Mouse (Mus musculus): ENCODE results near the gene Duxbl3.
"Not testable (repeated sequence)": the region's sequence is repeated elsewhere in the genome, so short reads cannot be mapped to it uniquely, and the experiment has no call there.

Duxbl3 gene

DNA sequence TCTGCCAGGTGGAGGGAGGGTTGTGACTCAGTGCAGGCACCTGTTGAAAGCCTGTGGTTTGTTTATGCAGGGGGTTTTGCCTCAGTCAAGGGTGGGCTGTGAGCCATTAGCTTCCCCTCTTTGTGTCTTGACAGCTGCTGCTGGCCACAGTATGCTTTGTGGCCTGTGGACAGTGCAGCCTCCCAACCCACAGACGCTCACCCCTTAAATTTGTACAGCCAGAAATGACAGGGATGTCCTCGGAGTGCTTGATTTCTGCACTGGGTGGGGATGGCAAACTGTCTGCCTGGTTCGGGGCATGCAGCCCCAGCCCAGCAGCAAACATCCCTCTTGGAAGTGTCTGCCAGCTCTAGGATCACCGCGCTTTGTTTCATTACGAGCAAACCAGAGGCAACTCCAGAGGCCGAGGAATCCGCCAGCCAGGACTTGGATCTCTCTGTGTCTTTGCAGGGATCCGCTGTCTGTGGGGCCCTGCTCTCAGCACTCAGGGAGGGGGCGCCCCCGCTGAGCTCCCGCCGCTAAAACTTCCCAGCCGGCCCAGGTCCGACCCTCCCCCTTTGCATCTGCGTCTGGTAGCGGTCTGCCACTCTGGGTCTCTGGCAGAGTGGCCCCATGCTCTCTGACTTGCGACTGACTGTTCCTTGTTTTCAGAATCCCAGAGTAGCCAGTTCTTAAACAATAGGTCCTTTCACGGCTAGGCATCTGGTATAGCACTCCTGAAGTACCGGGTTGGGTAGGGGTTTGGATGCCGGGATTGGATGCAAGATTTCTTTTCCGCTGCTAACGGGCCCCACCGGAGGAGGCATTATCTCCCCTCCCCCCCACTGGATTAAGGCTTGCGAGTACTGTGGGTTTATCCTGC, at the start of gene Duxbl3:
Duxbl3 (plus strand) TSS at position 207 of the 862 bp plus-strand sequence.
- not testable (repeated sequence) for DNase-seq (ENCODE audit: low read depth, low spot score)

DNA sequence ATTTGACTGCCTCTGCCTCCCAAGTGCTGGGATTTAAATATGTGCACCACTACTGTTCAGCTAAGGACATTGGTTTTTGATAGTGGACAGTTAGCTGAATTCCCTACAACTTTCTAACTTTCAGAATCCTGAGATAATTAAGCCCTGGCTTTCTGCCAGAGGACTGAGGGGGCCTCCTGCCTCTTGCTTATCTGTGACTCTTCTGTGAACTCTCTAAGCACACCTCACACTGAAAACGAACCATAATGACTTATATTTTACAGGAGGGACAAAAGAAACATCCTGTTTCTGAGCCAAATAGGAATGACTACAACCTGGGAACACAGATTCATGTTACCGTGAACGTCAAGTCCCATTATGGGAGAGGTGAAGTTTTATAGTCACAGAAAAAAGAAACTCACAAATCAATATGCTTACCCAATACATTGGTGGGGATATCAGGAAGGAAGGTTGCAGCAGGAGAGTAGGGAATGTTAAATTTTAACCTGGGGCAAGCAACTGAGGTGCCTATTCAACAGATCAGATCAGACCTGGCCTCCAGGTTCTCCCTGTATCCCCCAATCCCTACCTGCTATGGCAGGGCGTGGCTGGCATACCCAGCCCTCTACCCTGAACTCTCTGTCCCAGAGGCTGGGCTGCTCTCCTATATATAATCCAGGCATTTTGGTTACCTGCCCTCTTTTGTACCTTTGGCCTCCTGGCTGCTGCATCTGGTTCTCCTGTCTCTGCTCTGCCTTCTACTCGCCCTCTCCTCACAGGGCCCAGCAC, 41.3 kb upstream of the Duxbl3 start:
- DNase-seq (ENCODE audit: low read depth, low spot score), result not testable (repeated sequence)

DNA sequence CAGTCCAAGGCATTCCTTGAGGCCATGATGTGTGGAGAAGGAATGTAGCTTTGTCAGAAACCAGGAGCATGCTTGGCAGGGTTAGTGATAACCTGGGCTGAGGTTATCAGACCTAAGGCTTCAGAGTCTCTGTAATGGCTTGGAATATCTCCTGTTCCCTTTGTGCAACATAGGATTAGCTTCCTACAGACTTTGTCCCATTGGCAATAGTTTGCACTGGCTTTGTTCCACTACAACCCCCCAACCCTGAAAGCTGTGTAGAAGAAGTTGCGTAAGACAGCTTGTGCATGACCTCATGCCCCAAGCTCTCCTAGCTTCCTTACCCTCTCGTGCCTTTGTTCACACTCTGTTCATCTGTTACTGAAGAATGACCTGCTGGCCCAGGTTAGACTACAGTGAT, 20.6 kb upstream of the Duxbl3 start:
- DNase-seq (ENCODE audit: low read depth, low spot score), result not testable (repeated sequence)

DNA sequence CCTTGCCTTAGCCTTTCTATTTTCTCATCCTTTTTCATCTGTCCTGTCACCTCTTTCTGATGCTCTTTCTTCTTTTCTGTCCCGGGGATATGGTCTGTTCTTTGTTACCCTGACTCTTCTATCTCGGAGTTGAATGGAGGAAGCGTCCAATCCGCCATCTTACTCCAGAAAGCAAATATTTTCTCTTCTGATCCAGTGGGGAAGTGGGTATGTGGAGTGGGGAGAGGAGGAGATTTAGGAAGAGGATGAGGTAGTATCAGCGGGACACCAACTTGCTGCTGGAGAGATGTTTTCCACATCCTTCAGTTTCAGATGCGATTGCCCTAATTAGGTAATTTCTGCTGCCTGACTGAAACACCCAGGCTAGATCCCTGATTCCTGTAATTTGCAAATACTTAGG, 967 bp downstream of the Duxbl3 start:
- not testable (repeated sequence) for DNase-seq (ENCODE audit: low read depth, low spot score)

DNA sequence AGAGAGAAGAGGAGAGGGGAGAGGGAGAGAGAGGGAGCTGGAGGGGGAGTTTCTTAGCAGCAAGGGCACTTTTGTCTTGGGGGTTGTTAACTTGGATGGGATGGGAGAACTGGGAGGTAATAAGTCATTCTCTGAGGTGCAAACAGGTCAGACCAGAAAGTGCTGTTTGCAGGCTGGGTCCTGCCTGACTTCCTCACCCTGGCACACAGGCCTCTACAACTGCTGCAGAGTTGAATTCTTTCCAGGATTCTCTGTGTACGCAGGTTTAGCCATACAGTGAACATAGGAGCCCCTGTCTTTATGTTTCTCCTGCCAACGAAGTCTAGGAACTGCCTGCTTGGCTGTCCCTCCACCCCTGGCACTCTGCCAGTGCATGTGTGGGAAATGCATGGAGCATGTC, 29.0 kb downstream of the Duxbl3 start:
- not testable (repeated sequence) for DNase-seq (ENCODE audit: low read depth, low spot score)

DNA sequence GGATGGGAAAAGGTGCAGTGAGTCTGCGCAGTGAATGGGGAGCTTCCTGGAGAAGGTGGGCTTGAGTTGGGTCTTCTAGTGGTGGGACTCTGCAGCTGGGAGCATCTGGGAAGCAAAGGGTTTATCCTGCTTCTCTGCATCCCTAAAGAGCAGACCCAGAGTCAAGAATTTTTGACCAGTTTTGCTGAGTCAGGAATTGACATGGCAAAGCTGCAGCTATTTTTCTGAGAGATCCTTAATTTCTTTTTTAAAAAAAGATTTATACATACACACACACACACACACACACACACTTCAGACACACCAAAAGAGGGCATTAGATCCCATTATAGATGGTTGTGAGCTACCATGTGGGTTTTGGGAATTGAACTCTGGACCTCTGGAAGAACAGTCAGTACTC, 36.1 kb downstream of the Duxbl3 start:
- DNase-seq (ENCODE audit: low read depth, low spot score), result no peak

DNA sequence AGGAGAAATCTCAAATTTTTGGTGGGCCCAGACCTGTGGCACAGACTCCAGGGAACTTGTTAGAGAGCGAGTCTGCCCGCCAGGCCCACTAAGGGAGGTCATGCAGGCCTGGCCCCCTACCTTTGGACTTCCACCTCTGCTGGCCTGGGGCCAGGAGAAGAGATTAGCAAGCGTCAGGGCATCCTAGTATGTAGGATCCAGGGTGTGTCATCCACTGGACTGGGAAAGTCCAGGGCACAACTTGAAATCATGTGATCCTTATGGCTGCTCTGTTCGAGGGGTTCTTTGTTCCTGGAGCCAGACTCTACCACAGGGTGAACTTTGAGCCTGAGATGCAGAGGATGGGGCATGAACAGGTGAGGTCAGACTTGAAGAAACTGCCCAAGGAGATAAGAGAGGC, 39.3 kb downstream of the Duxbl3 start:
- no peak for DNase-seq (ENCODE audit: low read depth, low spot score)

DNA sequence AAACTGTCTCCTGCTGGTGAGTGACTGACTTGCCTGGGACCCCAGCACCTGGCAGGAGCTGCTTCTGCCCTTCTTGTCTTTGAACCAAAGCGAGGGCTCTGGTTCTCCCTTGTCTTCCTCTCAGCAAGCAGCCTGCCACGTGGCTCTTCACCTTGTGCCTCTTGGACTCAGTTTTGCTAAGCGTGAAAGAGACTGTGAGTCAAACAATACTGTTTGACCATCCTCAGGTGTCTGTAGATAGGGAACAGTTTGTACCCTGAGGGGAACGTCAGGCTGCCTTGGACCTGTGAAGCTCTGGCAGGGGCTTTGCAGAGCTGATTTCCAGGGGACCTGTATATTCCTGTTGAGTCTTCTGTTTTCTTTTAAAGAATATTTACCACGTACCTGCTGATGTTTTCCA, 39.7 kb downstream of the Duxbl3 start:
- no peak for DNase-seq (ENCODE audit: low read depth, low spot score)

DNA sequence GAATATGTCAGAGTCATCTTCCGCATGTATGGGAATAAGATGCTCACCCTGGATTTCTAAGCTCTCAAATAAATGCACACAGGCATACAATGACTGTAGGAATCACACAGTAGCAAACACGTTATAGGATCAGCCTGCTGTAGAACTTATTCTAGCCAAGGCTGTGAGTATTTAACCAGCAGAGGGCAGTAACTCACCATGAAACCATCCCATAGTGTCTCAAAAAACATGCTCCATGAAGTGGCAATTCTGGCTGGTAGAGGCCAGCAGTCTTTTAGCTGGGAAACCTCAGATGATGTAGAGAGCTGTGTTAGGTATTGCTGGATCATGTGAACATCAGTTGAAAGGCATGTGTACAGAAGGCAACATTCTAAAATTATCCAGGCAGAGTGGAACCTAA, 45.3 kb downstream of the Duxbl3 start:
- DNase-seq (ENCODE audit: low read depth, low spot score), result peak; percentile 76

DNA sequence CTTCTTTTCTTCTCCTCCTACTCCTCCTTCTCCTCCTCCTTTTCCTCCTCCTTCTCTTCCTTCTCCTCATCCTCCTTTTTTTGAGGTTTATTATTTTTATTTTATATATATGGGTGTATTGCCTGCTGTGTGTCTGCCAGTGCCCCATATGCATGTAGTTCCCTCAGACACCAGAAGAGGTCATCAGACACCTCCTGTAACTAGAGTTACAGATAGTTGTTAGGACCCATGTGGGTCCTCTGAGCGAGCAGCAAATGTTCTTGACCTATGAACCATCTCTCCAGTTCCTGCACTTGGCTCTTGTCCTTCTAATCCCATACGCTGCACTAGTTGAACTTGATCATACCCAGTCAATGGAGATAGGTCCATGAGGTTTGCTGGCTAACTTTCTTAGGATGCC, 48.3 kb downstream of the Duxbl3 start:
- peak; percentile 68 for DNase-seq (ENCODE audit: low read depth, low spot score)

DNA sequence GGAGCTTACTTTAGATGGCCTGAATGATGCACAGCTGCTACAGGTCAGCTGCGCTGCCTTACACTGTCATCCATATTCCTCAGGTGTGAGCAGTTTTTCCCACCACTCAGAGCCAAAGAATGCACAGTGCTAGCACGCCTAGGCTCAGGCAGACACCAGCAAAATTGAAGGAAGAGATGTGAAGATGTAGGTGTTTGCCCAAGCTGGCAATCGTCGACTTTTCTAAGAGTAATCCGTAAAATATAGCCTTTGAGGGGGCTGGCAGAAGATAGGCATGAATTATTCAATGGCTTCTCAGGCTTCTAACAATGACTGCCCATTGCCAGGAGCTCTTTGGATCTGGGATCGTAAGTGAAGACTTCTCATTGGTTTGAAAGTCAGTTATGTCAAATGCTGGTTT, 51.1 kb downstream of the Duxbl3 start:
- DNase-seq (ENCODE audit: low read depth, low spot score), result no peak

DNA sequence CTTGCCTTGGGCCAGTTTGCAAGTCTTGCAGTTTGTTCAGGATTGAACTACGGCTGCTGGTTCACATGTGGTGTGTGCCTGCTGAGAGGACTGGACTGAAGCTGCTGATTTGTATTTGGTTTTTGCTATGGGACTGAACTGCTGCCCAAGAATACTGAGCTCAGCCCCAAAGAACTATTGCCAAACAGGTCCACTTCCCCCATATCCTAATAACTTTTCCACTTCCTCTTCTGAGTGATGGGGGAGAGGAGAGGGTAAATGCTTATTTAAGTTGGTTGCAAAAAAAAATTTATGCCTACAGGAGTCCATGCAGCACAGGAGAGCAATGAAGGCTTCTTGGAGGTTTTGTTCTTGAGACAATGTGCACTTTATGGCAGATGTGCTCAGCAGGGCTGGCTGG, 51.7 kb downstream of the Duxbl3 start:
- no peak for DNase-seq (ENCODE audit: low read depth, low spot score)

DNA sequence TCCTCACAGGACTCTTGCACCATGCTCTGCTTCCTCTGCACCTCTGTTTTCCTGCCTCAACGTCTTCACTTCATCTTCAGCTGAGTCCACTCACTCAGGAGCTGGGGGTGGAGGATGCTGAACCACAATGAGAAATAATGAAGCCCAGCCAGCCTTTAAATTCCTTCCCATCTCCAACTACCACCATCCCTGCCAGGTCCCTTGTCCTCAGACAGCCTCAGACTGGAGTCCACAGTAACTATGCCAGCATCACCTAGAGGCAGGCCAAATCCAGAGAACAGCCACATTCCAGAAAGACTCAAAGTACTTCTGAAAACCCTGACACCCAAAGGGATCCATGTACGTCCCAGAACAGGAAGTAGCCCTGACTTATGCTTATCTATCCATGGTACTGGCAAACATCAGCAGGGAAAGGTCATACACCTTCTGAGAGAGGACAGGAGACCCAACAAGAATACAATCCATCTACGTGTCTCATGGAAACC, 58.5 kb downstream of the Duxbl3 start:
- DNase-seq (ENCODE audit: low read depth, low spot score), result no peak

Measured in mesoderm, embryonic 11.5 days (tissue).